Mouse (Mus musculus) neural tube, embryonic 10.5 days (tissue): ENCODE results near the gene Rab1a.
A peak's percentile ranks its signal among the peaks of the same experiment; 100 is the strongest.

ENCODE experiments used
- DNase-seq: peaks from one replicate; pipeline ENCODE4 v3.0.0-alpha.2; 2017; ENCODE audit warnings: low spot score; ENCODE audit errors: extremely low spot score

The Rab1a gene

GRCm38 (mm10) chr11:20247146-20247855, 46.1 kb downstream of the Rab1a start:
- DNase-seq, result peak; percentile 10

- DNase-seq, result peak; percentile 14
Measured at GRCm38 (mm10) chr11:20248277-20248676, 47.0 kb downstream of the Rab1a start.

GRCm38 (mm10) chr11:20248840-20249239, 47.6 kb downstream of the Rab1a start:
- no peak for DNase-seq

- DNase-seq, result peak; percentile 94
Measured at GRCm38 (mm10) chr11:20249296-20250110, 48.3 kb downstream of the Rab1a start, which contains the start of gene Cep68. TSS of gene Cep68 (minus strand) at chr11:20249429.

GRCm38 (mm10) chr11:20250476-20251178, 49.4 kb downstream of the Rab1a start:
- DNase-seq, result peak; percentile 14

GRCm38 (mm10) chr11:20253088-20253487, 51.9 kb downstream of the Rab1a start:
- DNase-seq, result peak; percentile 6

GRCm38 (mm10) chr11:20254791-20255190, 53.6 kb downstream of the Rab1a start:
- no peak for DNase-seq

GRCm38 (mm10) chr11:20262628-20263380, 61.6 kb downstream of the Rab1a start:
- DNase-seq, result no peak

GRCm38 (mm10) chr11:20269885-20270284, 68.7 kb downstream of the Rab1a start:
- no peak for DNase-seq

GRCm38 (mm10) chr11:20275974-20276373, 74.7 kb downstream of the Rab1a start:
- no peak for DNase-seq
